Mouse (Mus musculus): ENCODE measurements around the gene Wfdc2.

DNA sequence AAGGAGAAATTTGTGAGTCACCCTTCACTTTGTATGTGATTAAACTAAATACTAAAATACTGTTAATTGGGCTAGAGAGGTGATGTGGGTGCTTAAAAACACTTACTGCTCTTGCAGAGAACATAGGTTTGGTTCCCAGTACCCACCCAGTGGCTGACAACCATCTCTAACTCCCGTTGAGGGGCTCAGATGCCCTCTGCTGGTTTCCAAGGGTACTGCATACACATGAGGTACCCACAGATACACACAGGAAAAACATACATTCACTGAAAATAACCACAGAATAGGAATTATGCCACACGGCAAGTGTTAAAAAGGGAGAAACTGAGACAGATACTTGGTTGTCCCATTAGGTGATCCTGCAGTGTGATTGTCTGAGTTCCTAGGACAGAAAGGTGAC lies 4.8 kb downstream of the Wfdc2 start:
- no peak for TF ChIP-seq POLR2A (IDR thresholded peaks at IDR 0.05; ENCODE audit: low read depth, low read length)
- TF ChIP-seq CTCF (IDR thresholded peaks at IDR 0.05; ENCODE audit: extremely low read depth, insufficient read depth, insufficient read length, insufficient replicate concordance), result no peak

Measured in spleen, adult 2 months (tissue).